Mouse (Mus musculus): Measurements from ENCODE around the gene Zfp69.

The Zfp69 gene

DNA sequence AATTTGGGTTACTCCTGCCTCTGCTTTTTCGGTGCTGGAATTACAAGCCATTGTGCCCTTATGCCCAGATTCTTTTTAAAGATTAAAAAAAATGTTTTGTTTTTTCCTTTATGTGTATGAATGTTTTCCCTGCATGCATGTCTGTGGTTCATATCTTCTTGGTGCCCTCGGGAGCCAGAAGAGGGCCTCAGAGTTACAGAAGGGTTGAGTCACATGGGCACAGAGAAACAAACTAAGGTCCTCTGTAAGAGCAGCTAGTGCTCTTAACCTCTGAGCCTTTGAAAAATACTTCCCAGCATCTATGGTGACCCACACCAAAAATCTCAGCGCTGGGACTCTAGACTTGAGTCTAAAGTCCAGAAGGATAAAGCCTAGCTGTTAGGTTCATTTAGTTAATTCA lies 26.1 kb downstream of the Zfp69 start:
- no peak for DNase-seq (ENCODE audit: low read depth, low spot score)

GRCm38 (mm10) chr4:120924554-120925299 lies 26.8 kb downstream of the Zfp69 start, which contains the start of gene Exo5:
Gene Exo5 (minus strand): TSS chr4:120925017.
- peak; percentile 58 for DNase-seq (ENCODE audit: low read depth, low spot score)

DNA sequence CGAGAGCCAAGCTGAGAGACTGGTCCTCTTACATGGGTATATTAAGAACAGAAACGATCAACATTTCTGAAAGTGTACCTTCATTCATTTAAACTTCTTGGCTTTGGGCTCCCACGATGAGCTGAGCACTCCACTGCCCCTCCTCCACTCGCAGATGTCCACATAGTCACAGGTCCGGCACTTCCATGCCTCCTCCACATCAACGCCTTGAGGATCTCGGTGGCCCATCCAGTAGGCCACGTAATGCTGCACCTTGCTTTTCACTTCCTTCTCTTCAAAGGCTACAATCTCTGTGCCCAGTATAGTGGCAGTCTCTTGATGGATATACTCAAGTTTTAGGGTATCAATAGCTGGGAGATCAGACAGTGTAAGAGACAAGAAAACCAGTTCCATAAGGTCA lies 30.0 kb downstream of the Zfp69 start:
- DNase-seq (ENCODE audit: low read depth, low spot score) = no peak

DNA sequence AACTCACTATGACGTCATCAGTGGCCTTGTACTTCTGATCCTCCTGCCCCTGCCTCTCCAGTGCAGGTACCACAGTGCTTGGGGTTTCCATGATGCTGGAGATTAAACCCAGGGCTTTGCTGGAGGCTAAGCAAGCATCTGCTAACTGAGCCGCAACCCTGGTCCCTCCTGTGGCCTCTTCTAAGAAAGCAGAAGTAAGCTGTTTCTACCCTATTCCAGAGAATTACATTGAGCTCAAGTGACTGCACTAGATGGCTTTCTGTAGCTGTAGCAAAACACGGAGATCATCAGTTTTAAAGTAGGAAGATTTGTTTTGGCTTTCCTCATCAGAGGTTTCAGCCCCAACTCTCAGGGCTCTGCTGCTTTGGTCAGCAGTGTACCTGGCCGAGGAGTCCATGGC lies 37.0 kb downstream of the Zfp69 start:
- DNase-seq (ENCODE audit: low read depth, low spot score) = no peak

- no peak for DNase-seq (ENCODE audit: low read depth, low spot score)
These were observed 37.6 kb downstream of the Zfp69 start for GRCm38 (mm10) chr4:120913861-120914260.

DNA sequence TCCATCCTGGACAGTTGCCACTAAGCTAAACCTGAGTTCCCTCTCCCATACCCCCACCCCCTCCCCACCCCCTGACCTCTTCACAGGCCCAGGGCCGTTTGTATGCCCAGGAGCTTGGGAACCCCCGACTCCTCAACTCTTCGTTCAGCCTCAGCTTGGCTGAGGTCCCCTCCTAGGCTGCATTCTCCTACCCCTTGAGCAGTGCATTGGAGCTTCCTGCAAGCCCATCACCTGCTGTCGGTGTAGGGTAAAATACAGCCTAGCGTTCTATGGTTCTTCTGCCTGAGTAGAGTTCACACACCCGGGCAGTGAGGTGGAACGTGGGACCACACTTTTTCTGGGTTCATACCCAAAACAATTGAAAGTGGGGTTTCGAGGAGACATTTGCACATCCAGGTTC lies 38.1 kb downstream of the Zfp69 start:
- no peak for DNase-seq (ENCODE audit: low read depth, low spot score)

GRCm38 (mm10) chr4:120912866-120913265 lies 38.6 kb downstream of the Zfp69 start:
- DNase-seq (ENCODE audit: low read depth, low spot score) = no peak

- DNase-seq (ENCODE audit: low read depth, low spot score) = no peak
These were observed 40.4 kb downstream of the Zfp69 start for GRCm38 (mm10) chr4:120911086-120911485.

DNA sequence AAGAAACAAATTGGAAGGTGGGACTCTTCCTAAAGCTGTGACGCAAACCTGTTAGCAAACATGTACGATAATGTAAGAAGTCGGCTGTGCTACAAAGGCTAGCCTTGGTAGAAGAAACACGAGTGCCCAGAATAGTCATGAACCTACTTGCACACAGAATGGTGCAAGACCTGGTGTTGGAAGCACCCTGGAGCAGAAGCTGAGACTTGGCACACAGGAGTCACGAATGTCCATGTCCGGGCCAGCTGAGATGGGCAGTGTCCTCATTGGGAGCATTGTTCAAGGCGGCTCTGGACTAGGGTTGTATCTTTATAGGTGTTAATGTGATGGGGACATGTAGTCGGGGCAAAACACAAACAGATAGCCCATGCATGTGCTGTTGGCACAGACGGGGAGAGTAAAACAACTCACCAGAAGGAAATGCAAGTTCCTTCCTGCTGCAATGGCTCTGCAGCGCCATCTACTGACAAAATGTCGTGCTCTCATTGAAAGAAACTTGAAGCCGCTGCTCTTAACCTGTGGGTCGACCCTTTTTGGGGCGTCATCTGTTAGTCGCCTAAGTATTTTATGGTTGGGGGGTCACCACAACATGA lies 41.8 kb downstream of the Zfp69 start:
- DNase-seq (ENCODE audit: low read depth, low spot score) = peak; percentile 51

DNA sequence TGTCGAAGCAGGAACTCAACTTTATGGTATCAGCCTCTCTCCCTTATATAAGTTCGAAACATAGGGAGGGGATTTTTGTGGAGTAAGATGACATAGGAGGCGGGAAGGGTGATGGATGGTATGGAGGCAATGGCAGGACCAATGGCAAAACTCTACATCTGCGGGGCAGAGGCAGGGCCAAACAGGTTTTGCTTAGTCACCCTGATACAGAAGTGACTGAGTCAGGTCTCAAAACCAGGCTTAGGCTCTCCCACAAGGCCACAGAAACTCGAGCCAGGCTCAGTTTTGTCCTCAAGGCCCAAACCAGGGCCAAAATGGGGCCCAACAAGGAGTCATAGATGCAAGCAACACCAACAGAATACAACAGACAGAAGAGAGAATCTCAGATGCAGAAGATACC lies 45.9 kb downstream of the Zfp69 start:
- no peak for DNase-seq (ENCODE audit: low read depth, low spot score)

DNA sequence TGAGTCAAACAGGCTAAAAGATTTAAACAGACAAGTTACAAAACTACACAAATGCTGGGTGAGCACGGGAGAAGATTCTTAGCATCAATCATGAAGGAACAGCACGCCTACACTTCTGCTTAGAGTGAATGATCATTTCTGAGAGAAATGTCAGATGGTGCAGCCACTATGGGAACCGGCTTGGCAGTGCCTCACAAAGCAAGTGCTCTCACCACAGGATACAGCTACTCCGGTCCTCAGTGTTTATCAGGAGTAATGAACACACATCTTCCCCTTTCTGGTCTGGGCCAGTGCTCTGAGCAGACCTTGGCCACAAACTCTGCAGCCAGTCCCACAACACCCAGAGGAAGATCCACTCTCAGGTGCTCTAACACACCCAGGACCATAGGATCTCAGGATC lies 47.0 kb downstream of the Zfp69 start:
- DNase-seq (ENCODE audit: low read depth, low spot score) = no peak

- DNase-seq (ENCODE audit: low read depth, low spot score) = no peak
These were observed 55.5 kb downstream of the Zfp69 start for GRCm38 (mm10) chr4:120895810-120896584.

DNA sequence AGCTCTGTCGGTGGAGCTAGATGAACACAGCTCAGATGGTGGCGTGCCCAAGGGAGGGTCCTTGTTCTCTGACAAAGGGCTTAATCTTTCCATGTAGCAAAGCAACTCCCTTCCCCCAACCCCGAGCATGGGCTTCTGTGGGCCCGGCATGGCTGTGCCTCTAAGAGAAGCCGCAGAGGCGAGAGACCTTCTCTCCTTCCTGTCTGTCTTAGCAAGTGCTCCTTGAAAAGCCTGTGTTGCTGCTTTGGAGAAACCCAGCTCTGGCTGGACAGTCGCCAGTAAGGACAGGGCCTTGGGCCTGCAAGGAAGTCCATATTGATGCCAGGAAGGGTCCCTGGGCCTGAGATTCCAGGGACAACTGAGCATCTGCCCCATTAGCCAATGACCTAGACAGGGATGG lies 56.3 kb downstream of the Zfp69 start:
- no peak for DNase-seq (ENCODE audit: low read depth, low spot score)

DNA sequence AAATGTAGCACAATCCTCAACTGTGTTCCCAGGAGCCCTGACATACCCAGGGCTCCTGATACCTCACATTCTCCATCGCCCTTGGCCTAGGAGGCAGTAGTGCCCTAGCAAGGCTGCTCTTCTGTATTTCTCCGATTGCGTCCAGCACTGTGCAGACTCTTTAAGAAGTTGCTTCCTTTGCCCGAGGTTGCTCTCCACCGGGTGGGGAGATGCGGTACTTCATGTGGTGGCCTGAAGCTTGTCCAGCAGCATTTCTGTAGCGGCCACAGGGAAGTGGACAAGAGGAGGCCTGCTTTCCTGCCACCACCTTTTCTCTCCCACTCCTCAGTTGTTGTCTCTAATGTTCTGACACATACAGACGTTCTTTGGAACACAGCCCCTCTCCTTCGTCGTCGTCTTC lies 56.9 kb downstream of the Zfp69 start:
- no peak for DNase-seq (ENCODE audit: low read depth, low spot score)

GRCm38 (mm10) chr4:120893656-120894401 lies 57.7 kb downstream of the Zfp69 start:
- no peak for DNase-seq (ENCODE audit: low read depth, low spot score)

DNA sequence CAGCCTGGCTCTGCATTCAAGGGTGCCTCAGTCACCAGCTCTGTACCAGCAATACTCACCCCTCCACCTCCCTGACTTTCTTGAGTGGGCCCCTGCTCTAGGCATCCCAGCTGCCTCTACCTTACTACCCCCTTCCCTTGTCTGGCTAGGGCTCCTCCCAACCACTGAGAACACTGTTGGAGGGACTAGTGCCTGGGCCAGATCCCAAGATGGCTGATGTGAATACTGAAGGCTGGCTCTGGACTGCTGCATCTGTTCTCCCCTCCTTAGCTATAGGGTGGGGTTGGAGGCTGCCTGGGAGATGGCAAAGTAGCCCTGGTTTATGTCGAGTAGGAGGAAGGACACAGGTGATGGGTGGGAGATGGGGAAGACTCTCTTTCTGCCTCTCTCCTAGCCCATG lies 59.0 kb downstream of the Zfp69 start:
- no peak for DNase-seq (ENCODE audit: low read depth, low spot score)

DNA sequence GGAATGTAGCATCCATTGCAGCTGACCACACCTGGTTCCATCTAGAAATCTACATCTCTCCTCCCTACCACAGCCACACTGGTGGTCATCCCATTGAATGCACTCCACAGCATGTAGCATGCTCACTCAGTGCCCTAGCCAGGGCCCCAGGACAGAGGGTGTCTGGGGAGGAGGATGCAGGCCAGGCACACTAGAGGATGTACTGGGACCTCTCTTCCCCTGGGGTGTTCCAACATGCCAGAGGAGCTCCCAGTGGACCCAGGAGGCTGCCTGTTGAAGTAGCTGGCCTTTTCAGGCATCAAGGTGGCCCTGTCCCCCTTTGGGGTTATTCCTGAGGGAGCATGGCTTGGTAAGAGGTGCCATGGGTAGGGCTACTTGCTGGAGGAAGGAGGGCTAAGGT lies 59.5 kb downstream of the Zfp69 start:
- no peak for DNase-seq (ENCODE audit: low read depth, low spot score)

- DNase-seq (ENCODE audit: low read depth, low spot score) = no peak
These were observed 60.6 kb downstream of the Zfp69 start for GRCm38 (mm10) chr4:120890754-120891440.

DNA sequence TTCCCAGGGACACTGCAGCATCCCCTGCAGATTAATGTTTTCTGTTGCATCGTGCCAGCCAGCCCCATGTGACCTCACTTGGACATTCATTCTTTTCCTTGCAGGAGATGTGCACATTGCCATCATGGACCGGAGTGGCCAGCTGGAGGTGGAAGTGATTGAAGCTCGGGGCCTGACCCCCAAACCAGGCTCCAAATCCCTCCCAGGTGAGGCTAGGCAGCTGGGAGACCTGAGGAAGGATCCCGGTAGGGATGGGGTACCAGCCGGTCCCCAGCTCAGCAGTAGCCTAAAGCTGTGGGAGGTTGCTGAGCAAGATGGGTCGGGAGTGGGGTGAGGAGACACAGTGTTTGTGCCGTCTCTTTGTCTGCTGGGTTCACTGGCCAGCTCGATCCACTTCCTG lies 62.6 kb downstream of the Zfp69 start:
- DNase-seq (ENCODE audit: low read depth, low spot score) = no peak

DNA sequence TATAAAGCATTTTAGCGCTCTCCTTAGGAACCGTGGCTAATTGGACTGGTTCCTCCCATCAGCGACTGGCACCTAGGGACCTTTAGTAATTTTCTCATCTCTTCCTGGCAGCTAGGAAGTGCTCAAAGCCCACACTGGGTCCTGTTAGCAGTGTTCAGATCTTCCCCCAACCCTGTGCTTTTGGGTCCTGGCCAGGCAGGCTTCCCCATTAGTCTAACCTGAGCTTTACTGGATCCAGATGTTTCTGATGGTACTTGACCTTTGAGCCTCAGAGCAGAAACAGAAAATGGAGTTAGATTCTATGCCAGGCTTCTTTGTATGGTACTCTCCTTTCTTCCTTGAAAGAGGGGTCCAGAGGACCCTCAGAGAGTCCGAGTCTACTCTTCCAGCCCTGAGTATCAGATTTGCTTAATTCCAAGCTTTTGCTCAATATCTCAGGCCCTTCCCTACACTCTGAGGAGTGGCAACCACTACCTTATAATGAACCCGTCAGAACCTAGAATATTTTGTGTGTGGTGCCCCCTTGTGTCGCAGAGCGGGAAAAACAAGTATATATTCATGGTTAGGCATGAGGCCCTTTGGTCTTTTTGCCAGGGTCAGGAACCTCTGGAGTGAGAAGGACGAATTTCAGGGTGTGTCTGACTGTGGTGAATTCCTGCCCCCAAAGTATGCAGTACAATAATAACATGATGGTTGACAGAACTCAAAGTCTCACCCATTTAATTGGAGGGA lies 64.0 kb downstream of the Zfp69 start:
- DNase-seq (ENCODE audit: low read depth, low spot score) = peak; percentile 34

DNA sequence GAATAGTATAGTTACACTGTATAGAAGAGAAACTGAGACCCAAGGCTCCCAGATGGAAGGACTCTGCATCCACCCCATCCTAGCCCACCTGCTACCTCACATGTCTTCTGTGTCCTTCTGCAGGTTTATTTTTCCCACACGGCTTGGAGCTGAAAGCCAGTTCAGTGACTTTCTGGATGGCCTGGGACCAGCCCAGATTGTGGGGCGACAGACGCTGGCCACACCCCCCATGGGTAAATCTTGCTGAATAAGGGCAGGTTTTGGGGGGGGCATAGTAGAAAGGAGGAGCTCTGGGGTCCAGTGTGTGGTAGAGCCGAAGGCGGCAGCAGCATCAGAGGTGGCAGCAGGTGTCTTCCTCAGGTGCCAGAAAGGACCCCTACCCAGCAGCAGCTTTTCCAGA lies 64.7 kb downstream of the Zfp69 start:
- DNase-seq (ENCODE audit: low read depth, low spot score) = no peak

Data from retina, adult 2 months (tissue).